Mouse (Mus musculus) ES-Bruce4 (cell line): ENCODE results near the gene Amigo1. TPM values are rescaled to one million over a fixed set of nuclear protein-coding genes. Genes with fewer than 3 reads are reported as not detected.

Experiments
- H3K27ac ChIP-seq: 2 replicates; pipeline ENCODE4 v1.5.1; 2012; ENCODE audit warnings: low read length, inconsistent platforms; ENCODE audit not compliant: insufficient read depth
- H3K27me3 ChIP-seq: 2 replicates; pipeline ENCODE4 v1.6.1; 2012; ENCODE audit warnings: mild to moderate bottlenecking, low read length, inconsistent platforms; ENCODE audit not compliant: control insufficient read depth, poor library complexity, insufficient read depth, severe bottlenecking
- H3K36me3 ChIP-seq: 2 replicates; pipeline ENCODE4 v1.6.1; 2012; ENCODE audit warnings: inconsistent platforms, mild to moderate bottlenecking, low read length, moderate library complexity; ENCODE audit not compliant: control insufficient read depth, poor library complexity, insufficient read depth, severe bottlenecking
- H3K4me1 ChIP-seq: one replicate; pipeline ENCODE4 v1.8.1; 2011; ENCODE audit warnings: low read length; ENCODE audit not compliant: control insufficient read depth, insufficient read depth
- H3K4me3 ChIP-seq: 2 replicates; pipeline ENCODE4 v1.5.1; 2011; ENCODE audit warnings: low read depth, mild to moderate bottlenecking, low read length
- H3K9ac ChIP-seq: 2 replicates; pipeline ENCODE4 v1.6.1; 2012; ENCODE audit warnings: low read depth, mild to moderate bottlenecking, inconsistent platforms; ENCODE audit not compliant: poor library complexity, severe bottlenecking
- H3K9me3 ChIP-seq: replicated peaks from 2 replicates; pipeline ENCODE4 v1.6.1; 2012; ENCODE audit warnings: mild to moderate bottlenecking, low read length, inconsistent platforms; ENCODE audit not compliant: control insufficient read depth, poor library complexity, insufficient read depth, severe bottlenecking
- CTCF ChIP-seq: IDR thresholded peaks from one replicate; pipeline ENCODE4 v1.8.1; 2011; ENCODE audit warnings: low read depth, low read length
- EP300 ChIP-seq: IDR thresholded peaks from 2 replicates; pipeline ENCODE4 v1.6.1; 2011; ENCODE audit warnings: low read depth, low read length; ENCODE audit not compliant: insufficient read depth
- POLR2A ChIP-seq: IDR thresholded peaks from one replicate; pipeline ENCODE4 v1.8.1; 2011; ENCODE audit warnings: low read length; ENCODE audit not compliant: insufficient read depth
- polyA plus RNA-seq: library from polyadenylated mRNA; stranded (reverse); fragments of >200 nt; gene quantifications from 2 replicates; pipeline ENCODE4 v1.2.4, GENCODE M21; 2011; ENCODE audit warnings: low read depth; ENCODE audit not compliant: missing spikeins, insufficient read depth, insufficient read length

Amigo1 gene
- polyA plus RNA-seq, 1 experiment = 5.6 TPM

DNA sequence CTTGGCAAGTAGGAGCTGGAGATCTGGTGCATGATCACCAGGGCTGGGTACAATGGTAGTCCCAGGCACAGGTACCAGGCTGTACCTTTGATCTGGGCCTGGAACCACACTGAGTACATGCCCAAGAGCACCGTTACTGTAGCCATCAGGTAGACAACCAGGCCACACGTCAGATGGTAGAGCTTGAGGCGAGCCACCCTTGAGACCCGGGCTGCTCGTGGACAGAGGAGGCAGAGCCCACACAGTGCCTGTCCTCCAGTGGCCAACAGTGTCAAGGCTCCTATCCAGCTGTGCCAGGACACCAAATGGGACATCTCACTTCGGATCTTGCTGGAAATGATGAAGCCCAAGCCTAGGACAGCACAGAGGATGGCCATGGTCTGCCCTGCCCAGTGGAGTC, 13.1 kb downstream of the Amigo1 start:
- TF ChIP-seq POLR2A = no peak
- no peak for TF ChIP-seq EP300
- TF ChIP-seq CTCF = no peak
- no peaks in the 10 kb centered on the region for H3K9me3 ChIP-seq
- no peak overlapping the region for H3K4me3 ChIP-seq
- H3K4me1 ChIP-seq = no peaks in the 10 kb centered on the region
- no peaks in the 10 kb centered on the region for H3K27me3 ChIP-seq
- no peak overlapping the region for H3K27ac ChIP-seq
- no peaks in the 10 kb centered on the region for H3K36me3 ChIP-seq
- H3K9ac ChIP-seq = no peak overlapping the region

- H3K27me3 ChIP-seq = no peaks in the 10 kb centered on the region
Measured at GRCm38 (mm10) chr3:108200329-108201323, 14.5 kb downstream of the Amigo1 start, which contains the start of gene Cyb561d1. Gene Cyb561d1, minus strand, starts transcription at chr3:108201212.

DNA sequence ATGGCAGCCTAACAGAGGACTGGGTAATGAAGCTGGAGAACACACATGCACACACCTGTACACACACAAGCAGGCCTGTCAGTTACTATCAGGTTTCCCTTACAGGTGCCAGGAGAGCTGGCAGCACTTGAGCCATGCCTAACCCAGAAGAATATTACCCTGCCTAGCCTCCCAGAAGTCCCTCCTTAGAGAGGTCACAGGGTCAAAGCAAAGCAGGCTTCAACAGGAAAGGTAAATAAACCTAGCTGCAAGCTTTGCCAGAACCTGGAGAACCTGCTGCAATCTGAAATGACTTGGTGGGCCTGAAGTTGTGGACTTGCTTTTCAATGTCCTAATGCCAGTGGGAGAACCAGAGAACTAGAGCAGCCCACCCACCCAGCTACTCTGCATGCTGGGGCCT, 16.4 kb downstream of the Amigo1 start:
- Histone ChIP-seq H3K9me3 (no peaks in the 10 kb centered on the region), H3K27ac (no peak overlapping the region), H3K4me1 (no peaks in the 10 kb centered on the region), H3K4me3 (no peak overlapping the region), H3K27me3 (no peaks in the 10 kb centered on the region), H3K36me3 (no peaks in the 10 kb centered on the region), H3K9ac (no peak overlapping the region)
- TF ChIP-seq EP300 (no peak), POLR2A (no peak), CTCF (no peak)

More at GRCm38 (mm10) chr3:108200329-108201323, 14.5 kb downstream of the Amigo1 start, which contains the start of gene Cyb561d1:
- Histone ChIP-seq H3K9me3 (no peaks in the 10 kb centered on the region), H3K4me3 (peak within 1 kb of the TSS; percentile 80), H3K36me3 (no peaks in the 10 kb centered on the region), H3K9ac (peak within 1 kb of the TSS; percentile 17), H3K4me1 (no peaks in the 10 kb centered on the region), H3K27ac (peak within 1 kb of the TSS; percentile 37; the same call in 1 of the 2 replicates)
- TF ChIP-seq POLR2A (peak; percentile 77), EP300 (no peak), CTCF (peak; percentile 41)

- H3K9me3 ChIP-seq = no peaks in the 10 kb centered on the region
- no peaks in the 10 kb centered on the region for H3K4me1 ChIP-seq
- no peak overlapping the region for H3K9ac ChIP-seq
- no peak for TF ChIP-seq POLR2A
- TF ChIP-seq EP300 = no peak
- TF ChIP-seq CTCF = no peak
- H3K27me3 ChIP-seq = no peaks in the 10 kb centered on the region
- no peak overlapping the region for H3K4me3 ChIP-seq
- no peak overlapping the region for H3K27ac ChIP-seq
- no peaks in the 10 kb centered on the region for H3K36me3 ChIP-seq
Measured at GRCm38 (mm10) chr3:108203212-108203611, 17.1 kb downstream of the Amigo1 start.

DNA sequence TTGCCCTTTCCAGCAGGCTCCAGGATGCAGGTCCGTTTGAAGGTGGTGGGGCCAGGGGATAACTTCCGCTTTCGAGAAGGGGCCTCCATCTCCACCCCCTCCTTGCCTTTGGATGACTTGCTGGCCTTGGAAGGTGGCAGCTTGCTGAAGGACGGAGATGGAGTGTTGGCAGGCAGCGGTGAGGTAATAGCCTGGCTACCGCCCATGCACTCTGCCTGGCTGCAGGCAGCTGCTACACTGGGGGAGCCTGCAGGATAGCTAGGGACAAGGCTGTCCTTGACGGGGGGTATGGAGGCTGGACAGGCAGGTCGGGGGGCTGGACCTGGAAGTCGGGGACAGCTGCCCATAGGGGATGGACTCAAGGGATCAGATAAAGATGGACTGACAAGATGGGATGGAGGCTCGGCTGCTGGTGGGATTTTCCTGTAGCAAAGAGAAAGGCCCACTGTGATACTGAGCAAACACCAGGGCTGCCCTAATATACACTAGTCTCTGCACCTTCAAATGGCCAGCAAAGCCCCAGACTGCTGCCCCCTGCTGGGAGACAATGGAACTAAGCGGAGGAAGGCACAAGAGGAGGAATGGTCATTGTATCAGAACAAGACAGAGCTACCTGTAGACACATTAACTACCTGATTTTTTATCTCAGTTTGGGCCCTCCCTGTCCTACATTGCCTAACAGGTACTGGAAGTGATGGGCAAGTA, 17.6 kb downstream of the Amigo1 start:
- H3K4me3 ChIP-seq = no peak overlapping the region
- no peaks in the 10 kb centered on the region for H3K27me3 ChIP-seq
- no peak overlapping the region for H3K27ac ChIP-seq
- TF ChIP-seq CTCF (peak; percentile 86), POLR2A (no peak), EP300 (no peak)
- no peaks in the 10 kb centered on the region for H3K4me1 ChIP-seq
- H3K36me3 ChIP-seq = no peaks in the 10 kb centered on the region
- H3K9me3 ChIP-seq = no peaks in the 10 kb centered on the region
- no peak overlapping the region for H3K9ac ChIP-seq
